In genomic region chr4:148405255-148405788, GRCm38 (mm10) we compare ENCODE assay signal across 9 mouse cellular contexts. TPM values are rescaled to one million over a fixed set of nuclear protein-coding genes. Genes with fewer than 3 reads are reported as not detected.
DNase-seq lines count a peak whose midpoint lies in the region; ATAC-seq lines count a peak whose summit lies in the region.
"Had no signal": no experiment of that assay in that cellular context is flagged by ENCODE, and none has a peak within 500 bp of the region (broad histone marks: within the 10 kb centered on the region; RNA-seq: fewer than 3 reads in every experiment).

No protein-coding gene starts in this region.

- H3K27me3 ChIP-seq in kidney, embryonic 14.5 days (ENCODE audit: control insufficient read depth, insufficient read depth, low read length), result peaks cover 40% of the 10 kb centered on the region
- H3K27me3 ChIP-seq in kidney, embryonic 16.5 days (ENCODE audit: insufficient read depth, low read length), result peaks cover 51% of the 10 kb centered on the region
- peaks cover 77% of the 10 kb centered on the region for H3K27me3 ChIP-seq in embryonic facial prominence, embryonic 10.5 days (replicated peaks; ENCODE audit: low read depth, poor library complexity, severe bottlenecking)
- peaks cover 15% of the 10 kb centered on the region; the same call in 1 of the 2 replicates for H3K27me3 ChIP-seq in hindbrain, embryonic 14.5 days (ENCODE audit: control insufficient read depth, insufficient read depth, low read length)
- H3K27me3 ChIP-seq in neural tube, embryonic 12.5 days (replicated peaks), result peaks cover 7% of the 10 kb centered on the region

- no peak overlapping the region for H3K9ac ChIP-seq in kidney, embryonic 14.5 days (ENCODE audit: low read depth, low read length)
- H3K9ac ChIP-seq in kidney, embryonic 16.5 days (replicated peaks; ENCODE audit: low read length), result no peak overlapping the region; the same call in 1 of the 2 replicates
- H3K9ac ChIP-seq in hindbrain, embryonic 14.5 days, result no peak overlapping the region
- H3K9ac ChIP-seq in neural tube, embryonic 12.5 days, result no peak overlapping the region

- peak overlapping the region; percentile 13 for H3K4me2 ChIP-seq in kidney, embryonic 14.5 days (replicated peaks; ENCODE audit: low read depth, low read length)
- H3K4me2 ChIP-seq in kidney, embryonic 16.5 days (replicated peaks; ENCODE audit: low read depth, low read length), result no peak overlapping the region
- 0 out of 2 replicates have a peak overlapping the region, but pooled peaks have one; percentile 5 for H3K4me2 ChIP-seq in hindbrain, embryonic 14.5 days (replicated peaks)
- peak overlapping the region; percentile 42 for H3K4me2 ChIP-seq in neural tube, embryonic 12.5 days (replicated peaks)

- no peak for ATAC-seq in kidney, embryonic 14.5 days (ENCODE audit: low FRiP score, low TSS enrichment)
- ATAC-seq in kidney, embryonic 16.5 days (ENCODE audit: low FRiP score, low TSS enrichment), result no peak
- ATAC-seq in hindbrain, embryonic 14.5 days (ENCODE audit: low FRiP score), result no peak
- ATAC-seq in neural tube, embryonic 12.5 days (ENCODE audit: low FRiP score, low read depth), result no peak

- no peaks in the 10 kb centered on the region for H3K9me3 ChIP-seq in kidney, embryonic 14.5 days (ENCODE audit: control insufficient read depth, low read length)
- H3K9me3 ChIP-seq in kidney, embryonic 16.5 days (ENCODE audit: low read length), result no peaks in the 10 kb centered on the region
- no peaks in the 10 kb centered on the region for H3K9me3 ChIP-seq in embryonic facial prominence, embryonic 10.5 days
- H3K9me3 ChIP-seq in hindbrain, embryonic 14.5 days (ENCODE audit: control insufficient read depth, low read length), result no peaks in the 10 kb centered on the region
- H3K9me3 ChIP-seq in neural tube, embryonic 12.5 days, result no peaks in the 10 kb centered on the region

- H3K36me3 ChIP-seq in kidney, embryonic 14.5 days (ENCODE audit: control insufficient read depth, insufficient read depth, low read length), result no peaks in the 10 kb centered on the region
- no peaks in the 10 kb centered on the region for H3K36me3 ChIP-seq in kidney, embryonic 16.5 days (ENCODE audit: insufficient read depth, low read length)
- H3K36me3 ChIP-seq in embryonic facial prominence, embryonic 10.5 days (replicated peaks), result no peaks in the 10 kb centered on the region
- H3K36me3 ChIP-seq in hindbrain, embryonic 14.5 days (replicated peaks; ENCODE audit: control insufficient read depth, insufficient read depth), result no peaks in the 10 kb centered on the region
- no peaks in the 10 kb centered on the region for H3K36me3 ChIP-seq in neural tube, embryonic 12.5 days

- DNase-seq in embryonic facial prominence, embryonic 10.5 days (ENCODE audit: low spot score), result no peak
- no peak for DNase-seq in hindbrain, embryonic 14.5 days (ENCODE audit: low spot score)
- no peak for DNase-seq in right cerebral cortex, postnatal 10 days (ENCODE audit: low spot score in 2 of 2)
- no peak for DNase-seq in frontal cortex, postnatal 36 days (ENCODE audit: low spot score in 2 of 2)
- DNase-seq: adrenal gland, postnatal 25 days; right cerebral cortex, postnatal 14 days had no signal

- peaks cover 21% of the 10 kb centered on the region for H3K4me1 ChIP-seq in kidney, embryonic 14.5 days (ENCODE audit: control insufficient read depth, insufficient read depth, low read length)
- H3K4me1 ChIP-seq in kidney, embryonic 16.5 days (ENCODE audit: insufficient read depth, low read length), result peaks cover 24% of the 10 kb centered on the region
- peaks cover 37% of the 10 kb centered on the region for H3K4me1 ChIP-seq in embryonic facial prominence, embryonic 10.5 days
- peaks cover 42% of the 10 kb centered on the region for H3K4me1 ChIP-seq in hindbrain, embryonic 14.5 days (replicated peaks; ENCODE audit: control insufficient read depth, insufficient read depth, low read length)
- H3K4me1 ChIP-seq in neural tube, embryonic 12.5 days, result peaks cover 54% of the 10 kb centered on the region

- 10% methylated on average over 13 of the region's 13 CpGs for WGBS in kidney, embryonic 14.5 days
- WGBS in kidney, embryonic 16.5 days, result 11% methylated on average over 13 of the region's 13 CpGs
- WGBS in embryonic facial prominence, embryonic 10.5 days, result 15% methylated on average over 13 of the region's 13 CpGs
- 13% methylated on average over 13 of the region's 13 CpGs for WGBS in hindbrain, embryonic 14.5 days
- 9% methylated on average over 13 of the region's 13 CpGs for WGBS in neural tube, embryonic 12.5 days

- H3K4me3 ChIP-seq in kidney, embryonic 14.5 days (ENCODE audit: low read length), result no peak overlapping the region
- H3K4me3 ChIP-seq in kidney, embryonic 16.5 days (ENCODE audit: low read length), result no peak overlapping the region
- H3K4me3 ChIP-seq in embryonic facial prominence, embryonic 10.5 days, result peak overlapping the region; percentile 26
- no peak overlapping the region for H3K4me3 ChIP-seq in hindbrain, embryonic 14.5 days (replicated peaks; ENCODE audit: low read length)
- no peak overlapping the region for H3K4me3 ChIP-seq in neural tube, embryonic 12.5 days

- no peak overlapping the region for H3K27ac ChIP-seq in kidney, embryonic 14.5 days (ENCODE audit: low read depth, low read length)
- H3K27ac ChIP-seq in kidney, embryonic 16.5 days (ENCODE audit: low read length), result no peak overlapping the region
- H3K27ac ChIP-seq in embryonic facial prominence, embryonic 10.5 days (replicated peaks), result no peak overlapping the region
- H3K27ac ChIP-seq in hindbrain, embryonic 14.5 days, result peak overlapping the region; percentile 11; the same call in 1 of the 2 replicates
- no peak overlapping the region for H3K27ac ChIP-seq in neural tube, embryonic 12.5 days

RNA-seq across cellular contexts. Expression of gene Ubiad1, which starts 39.2 kb away (rescaled TPM):
- polyA plus RNA-seq in kidney, embryonic 14.5 days (2014; fragmentation: Nextera tagmentation; extraction: Ambion mirVana), result 13.4 and 18.6 TPM in 2 replicates
- 32.7 and 33.1 TPM in 2 replicates for polyA plus RNA-seq in kidney, embryonic 16.5 days (2015; fragmentation: Nextera tagmentation; extraction: Ambion mirVana)
- 22.9 and 23.6 TPM in 2 replicates for polyA plus RNA-seq in embryonic facial prominence, embryonic 10.5 days (2016; fragmentation: Nextera tagmentation; extraction: Ambion mirVana)
- polyA plus RNA-seq in hindbrain, embryonic 14.5 days (2014; fragmentation: Nextera tagmentation; extraction: Ambion mirVana), result 12.2 and 13.4 TPM in 2 replicates
- 19.5 and 19.7 TPM in 2 replicates for polyA plus RNA-seq in neural tube, embryonic 12.5 days (2016; fragmentation: Nextera tagmentation; extraction: Ambion mirVana)

RNA-seq across cellular contexts. Expression of gene Mtor, which starts 43.1 kb away (rescaled TPM):
- polyA plus RNA-seq in kidney, embryonic 14.5 days (2014; fragmentation: Nextera tagmentation; extraction: Ambion mirVana), result 22.2 and 27.2 TPM in 2 replicates
- 16.3 and 18.8 TPM in 2 replicates for polyA plus RNA-seq in kidney, embryonic 16.5 days (2015; fragmentation: Nextera tagmentation; extraction: Ambion mirVana)
- polyA plus RNA-seq in embryonic facial prominence, embryonic 10.5 days (2016; fragmentation: Nextera tagmentation; extraction: Ambion mirVana), result 20.7 and 23.7 TPM in 2 replicates
- 30.2 and 36.1 TPM in 2 replicates for polyA plus RNA-seq in hindbrain, embryonic 14.5 days (2014; fragmentation: Nextera tagmentation; extraction: Ambion mirVana)
- 27.7 and 28.2 TPM in 2 replicates for polyA plus RNA-seq in neural tube, embryonic 12.5 days (2016; fragmentation: Nextera tagmentation; extraction: Ambion mirVana)
